Mouse (Mus musculus) retina, postnatal 7 days (tissue): ENCODE data around the gene Eng.

Experiments
- DNase-seq: peaks from one replicate; pipeline ENCODE4 v3.0.0-alpha.2; 2012; ENCODE audit warnings: low read depth, low spot score

Eng gene

DNA sequence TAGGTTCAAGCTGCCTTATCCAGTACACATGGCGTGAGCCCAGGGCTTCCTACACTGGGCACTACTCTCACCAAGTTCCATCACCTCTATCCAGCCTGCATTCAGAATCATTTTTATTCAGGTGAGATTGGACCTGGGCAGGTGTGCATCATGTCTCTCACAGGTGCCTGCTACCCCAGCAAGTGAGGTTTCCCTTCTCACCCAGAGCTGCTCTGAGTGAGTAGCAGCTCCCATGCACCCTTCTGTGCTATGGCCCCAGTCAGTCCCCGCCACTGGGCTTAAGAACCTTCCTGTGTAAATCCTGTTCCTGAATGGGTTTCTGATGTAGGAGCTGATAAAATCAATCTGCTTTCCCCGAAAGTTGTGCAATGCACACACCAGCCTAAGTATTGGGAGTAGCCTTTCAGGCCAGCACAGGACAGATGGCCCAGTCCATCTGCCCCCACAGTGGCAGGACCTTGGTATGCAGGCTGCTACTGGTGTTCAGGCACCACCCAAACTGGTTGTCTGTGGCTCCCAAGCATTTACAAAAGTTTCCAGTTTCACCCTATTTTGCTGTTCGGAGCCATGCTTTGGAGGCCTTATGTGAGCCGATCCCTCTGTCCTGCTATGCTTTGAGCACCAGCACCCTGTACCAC is 22.2 kb upstream of the Eng start:
- DNase-seq: no peak

DNA sequence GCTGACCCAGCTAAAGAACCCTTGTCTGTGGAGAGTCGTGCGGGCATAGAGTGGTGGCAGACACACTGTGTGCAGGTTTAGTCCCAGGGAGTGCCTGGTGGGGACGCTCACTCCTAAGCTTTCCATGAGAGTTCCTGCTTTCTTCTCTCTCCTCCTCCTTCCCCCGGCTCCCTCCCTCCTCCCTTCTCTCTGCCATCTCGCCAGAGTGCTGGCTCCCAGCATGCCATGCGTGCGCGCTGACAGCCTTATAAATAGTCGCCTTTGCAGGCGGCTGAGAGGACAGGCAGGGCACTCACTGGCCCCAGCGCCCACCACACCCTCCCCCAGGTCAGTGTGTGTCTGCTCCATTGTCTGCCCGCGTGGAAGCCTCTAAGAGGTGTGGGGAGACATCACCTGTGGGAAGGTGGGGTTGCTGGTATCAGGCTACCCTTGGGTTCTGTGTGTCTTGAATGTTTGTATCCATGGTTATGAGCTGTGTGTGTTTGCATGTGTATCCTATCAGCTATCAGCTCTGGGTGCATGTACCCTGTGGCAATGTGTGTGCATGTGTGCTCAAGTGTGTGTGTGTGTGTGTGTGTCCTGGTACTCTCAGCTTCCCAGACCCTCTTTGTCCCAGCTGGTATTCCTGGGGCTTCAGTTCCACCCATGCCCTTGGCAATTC is 21.1 kb upstream of the Eng start:
- DNase-seq: no peak

- DNase-seq: no peak
Measured at GRCm38 (mm10) chr2:32625873-32626694, 20.3 kb upstream of the Eng start.

- no peak for DNase-seq
Measured at GRCm38 (mm10) chr2:32627266-32628043, 18.9 kb upstream of the Eng start.

DNA sequence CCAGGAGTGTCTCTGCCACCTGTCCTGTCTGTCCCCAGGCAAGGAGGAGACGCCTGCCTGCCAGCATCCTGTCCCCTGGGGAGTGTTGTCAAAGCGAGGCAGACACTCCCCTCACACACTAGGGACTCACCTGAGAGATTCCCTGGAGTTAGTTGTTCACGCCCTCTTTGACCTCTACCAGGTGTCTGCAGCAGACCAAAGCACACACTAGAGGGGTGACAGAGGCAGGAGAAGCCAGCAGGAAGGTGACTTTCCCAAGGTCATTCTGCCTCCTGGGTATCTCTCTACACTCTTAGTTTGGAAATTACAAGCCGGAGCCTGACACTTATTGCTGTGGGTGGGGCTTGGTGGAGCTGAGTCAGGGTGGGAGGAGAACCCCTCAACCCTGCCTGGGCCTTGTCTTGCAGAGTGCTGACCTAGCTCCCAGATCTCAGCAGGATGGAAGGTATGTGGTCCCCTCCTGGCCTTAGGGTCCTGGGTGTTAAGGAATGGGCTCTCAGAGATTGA is 18.3 kb upstream of the Eng start:
- DNase-seq: no peak

GRCm38 (mm10) chr2:32628729-32629128 is 17.7 kb upstream of the Eng start:
- no peak for DNase-seq

DNA sequence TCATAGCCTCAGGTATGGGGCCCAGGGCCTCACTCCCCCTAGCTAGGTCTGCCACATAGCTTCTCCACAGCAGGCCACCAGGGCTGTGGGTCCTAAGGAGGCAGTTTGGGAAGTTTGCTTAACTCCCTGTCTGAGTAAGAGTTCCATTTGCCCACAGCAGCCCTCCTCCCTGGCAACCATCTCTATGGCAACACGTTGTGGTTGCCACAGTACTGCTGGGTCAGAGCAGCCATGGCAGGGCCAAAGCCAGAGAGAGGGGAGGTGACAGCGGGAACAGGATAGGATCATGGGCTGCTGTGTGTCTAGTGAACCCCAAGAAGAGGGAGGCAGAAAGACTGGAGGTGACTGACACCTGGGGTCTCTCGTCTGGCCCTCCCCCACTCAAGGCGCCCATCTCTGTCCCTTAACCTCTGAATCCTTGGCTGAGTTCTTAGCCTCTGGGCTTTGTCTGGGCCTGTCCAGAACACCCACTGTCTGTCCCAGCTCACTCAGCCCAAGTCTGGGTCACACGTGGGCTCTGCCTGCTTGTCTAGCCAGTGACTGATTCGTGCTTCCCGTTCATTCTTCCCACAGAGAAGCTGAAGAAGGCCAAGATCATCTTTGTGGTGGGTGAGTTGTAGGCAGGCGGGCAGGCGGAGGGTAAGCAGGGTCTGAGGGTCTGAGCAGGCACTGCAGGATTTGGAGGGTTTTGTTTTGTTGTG is 17.0 kb upstream of the Eng start:
- DNase-seq: no peak

- no peak for DNase-seq
Measured at GRCm38 (mm10) chr2:32630036-32630435, 16.4 kb upstream of the Eng start.

GRCm38 (mm10) chr2:32631046-32631445 is 15.3 kb upstream of the Eng start:
- DNase-seq: no peak

DNA sequence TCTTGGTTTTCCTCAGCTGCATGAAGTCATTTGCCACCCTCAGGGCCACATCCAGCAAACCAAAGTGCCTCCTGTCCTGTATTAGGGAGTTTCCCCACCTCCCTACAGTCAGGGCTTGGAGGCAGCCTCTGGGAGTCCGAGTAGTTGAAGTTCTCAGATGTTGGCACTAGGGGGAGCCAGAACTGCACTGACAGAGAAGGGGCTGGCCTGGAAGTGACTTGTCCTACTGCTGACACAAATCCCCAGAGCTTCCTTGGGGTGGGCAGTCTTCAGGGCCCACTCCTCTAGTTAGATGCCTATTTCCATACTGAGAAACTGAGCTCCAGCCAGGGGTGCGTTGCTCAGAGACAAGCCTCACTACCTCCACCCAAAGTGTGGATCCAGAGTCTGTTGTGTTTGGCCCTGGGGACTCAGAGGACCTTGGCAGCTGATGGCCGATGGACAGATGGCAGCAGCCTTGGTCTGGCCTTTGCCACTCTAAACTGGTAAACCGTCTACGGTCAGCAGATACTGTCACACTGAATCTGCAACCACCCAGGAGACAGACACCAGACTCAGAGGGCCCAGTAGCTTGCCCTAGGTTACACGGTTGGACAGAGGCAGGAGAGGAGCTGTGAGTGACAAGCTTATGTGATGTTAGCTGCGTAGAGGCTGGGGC is 14.5 kb upstream of the Eng start:
- DNase-seq: peak; percentile 79

DNA sequence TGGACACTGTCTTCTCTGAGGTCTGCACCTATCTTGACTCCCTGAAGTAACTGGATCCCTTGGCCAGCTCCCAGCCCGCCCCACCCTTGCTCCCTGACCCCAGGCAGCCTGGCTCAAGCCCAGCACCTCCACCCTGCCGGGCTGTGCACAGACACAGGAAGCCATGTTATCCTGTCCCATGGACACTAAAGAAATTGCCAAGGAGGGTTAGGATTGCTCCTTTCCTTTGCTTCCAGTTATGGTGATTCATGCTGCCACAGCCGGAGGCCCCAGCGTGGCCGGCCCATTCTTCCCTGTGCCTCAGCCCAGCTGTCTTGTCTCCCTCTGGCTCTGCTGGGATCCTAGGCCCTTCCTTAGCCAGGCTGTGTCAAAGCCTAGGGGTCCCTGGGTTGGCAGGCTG is 12.7 kb upstream of the Eng start:
- no peak for DNase-seq

DNA sequence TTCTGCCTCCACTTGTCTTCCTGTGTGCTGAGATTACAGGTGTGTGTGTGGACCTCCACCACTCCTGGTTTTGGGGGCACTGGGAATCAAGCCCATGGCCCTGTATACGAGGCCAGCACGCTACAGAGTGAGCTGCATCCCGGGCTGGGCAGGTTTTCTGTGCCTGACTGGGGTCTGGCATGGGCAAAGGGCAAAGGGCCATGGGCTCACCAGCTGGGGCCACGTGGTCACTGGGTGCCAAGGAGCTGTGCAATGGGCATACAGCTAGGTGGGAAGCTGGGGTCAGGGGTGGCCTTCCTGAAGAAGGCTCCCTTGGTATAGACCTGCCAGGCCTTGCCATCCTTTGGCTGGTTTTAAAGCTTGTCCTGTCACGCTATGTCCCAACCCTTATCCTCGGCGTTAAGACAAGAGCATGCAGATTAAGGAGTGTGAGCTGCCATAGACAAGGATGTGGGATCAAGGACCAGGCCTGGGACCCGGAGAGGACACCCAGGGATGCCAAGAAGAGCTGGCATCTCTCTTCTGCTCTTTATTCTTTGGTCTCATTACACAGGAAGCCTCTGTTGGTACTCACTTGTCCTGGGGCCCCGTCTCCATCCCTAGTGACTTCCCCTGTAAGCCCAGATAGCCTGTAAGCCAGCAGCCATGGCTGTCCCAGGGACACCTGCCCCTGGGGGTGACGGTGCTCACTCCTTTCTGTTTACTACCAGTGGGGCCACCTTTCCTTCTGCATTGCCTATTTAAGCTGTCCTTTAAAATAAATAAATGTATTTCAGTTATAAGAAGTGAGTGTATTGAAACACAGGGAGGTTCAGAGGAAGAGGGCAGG is 11.9 kb upstream of the Eng start:
- no peak for DNase-seq

GRCm38 (mm10) chr2:32636617-32637016 is 9.8 kb upstream of the Eng start:
- no peak for DNase-seq

DNA sequence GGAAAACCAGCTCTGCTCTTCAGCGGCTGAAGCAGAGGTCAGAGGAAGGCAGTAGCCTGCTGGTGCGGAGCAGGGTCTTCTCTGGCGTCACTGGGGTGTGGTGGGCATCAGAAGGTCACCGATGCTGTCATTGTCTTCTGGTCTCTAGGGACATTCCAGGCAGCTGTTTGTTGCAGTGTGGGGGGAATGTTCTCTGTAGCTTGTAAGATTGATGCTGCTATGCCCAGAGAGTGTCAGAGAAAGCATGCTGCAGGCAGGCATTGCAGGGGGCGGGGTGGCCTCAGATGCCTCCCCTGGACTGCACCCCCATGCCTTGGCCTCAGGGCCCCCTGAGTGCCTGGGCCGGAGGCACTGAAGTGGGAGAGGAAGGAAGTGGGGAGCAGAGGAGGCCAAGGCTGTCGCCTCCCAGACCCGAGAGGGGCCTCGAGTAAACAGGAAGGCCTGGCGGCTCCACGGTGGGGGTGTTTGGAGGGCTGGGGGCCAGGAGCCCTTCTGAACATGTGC is 8.6 kb upstream of the Eng start:
- DNase-seq: no peak

DNA sequence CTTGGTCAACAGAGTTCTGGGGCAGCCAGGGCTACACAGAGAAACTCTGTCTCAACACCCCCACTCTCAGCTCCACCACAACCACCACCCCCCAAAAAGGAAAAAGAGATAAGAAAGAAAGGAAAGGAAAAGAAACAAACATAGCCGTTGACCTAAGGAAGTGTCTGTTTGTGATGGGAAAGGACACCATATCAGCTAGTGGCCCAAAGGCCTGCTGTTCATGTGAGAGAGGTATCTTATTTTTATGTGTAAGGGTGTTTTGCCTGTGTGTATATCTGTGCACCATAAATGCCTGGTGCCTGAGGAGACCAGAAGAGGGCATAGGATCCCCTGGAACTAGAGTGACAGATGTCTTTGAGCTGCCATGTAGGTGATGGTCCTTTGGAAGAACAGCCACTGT is 6.8 kb upstream of the Eng start:
- DNase-seq: no peak

DNA sequence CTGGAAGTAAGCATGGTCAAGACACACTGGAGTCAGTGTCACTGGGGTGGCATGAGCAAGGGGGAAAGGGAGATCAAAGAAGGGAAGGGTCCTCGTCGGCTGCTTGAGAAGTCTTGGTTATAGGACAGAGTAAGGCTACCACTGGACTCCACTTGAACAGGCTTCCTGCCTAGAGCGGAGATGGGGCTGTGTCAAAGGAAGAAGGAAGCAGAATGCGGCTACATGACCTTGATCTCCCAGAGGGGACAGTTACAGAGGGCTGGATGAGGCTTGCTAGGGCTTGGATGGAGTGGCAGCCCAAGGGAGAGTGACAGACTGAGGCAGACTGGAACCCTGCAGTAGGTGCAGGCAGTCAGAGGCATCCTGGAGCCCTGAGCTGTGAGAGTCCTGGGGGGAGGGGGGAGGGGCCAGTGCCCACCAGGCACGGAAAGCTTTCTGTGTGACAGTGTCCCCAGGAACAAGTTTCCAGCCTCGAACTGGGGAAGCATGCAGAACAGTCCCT is 5.8 kb upstream of the Eng start:
- DNase-seq: no peak

- no peak for DNase-seq
Measured at GRCm38 (mm10) chr2:32641810-32642209, 4.6 kb upstream of the Eng start.

DNA sequence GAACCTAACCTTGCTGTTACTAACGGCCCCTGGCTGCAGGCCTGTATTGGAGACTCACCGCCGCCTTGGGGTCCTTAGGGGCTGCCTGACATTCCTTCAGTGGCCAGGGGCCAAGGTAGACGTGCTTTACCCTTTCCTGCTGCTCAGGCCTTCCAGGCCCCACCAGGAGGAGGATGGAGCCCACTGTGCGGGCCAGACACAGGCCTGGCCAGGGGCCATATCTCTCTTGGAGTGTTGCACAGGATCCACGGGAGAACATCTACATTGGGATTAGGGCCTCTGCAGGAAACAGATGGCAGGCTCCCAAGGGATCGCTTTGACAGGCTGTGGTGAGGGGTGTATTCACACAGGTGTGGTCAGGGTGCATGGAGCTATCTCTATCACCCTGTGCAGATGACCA is 3.6 kb upstream of the Eng start:
- no peak for DNase-seq

DNA sequence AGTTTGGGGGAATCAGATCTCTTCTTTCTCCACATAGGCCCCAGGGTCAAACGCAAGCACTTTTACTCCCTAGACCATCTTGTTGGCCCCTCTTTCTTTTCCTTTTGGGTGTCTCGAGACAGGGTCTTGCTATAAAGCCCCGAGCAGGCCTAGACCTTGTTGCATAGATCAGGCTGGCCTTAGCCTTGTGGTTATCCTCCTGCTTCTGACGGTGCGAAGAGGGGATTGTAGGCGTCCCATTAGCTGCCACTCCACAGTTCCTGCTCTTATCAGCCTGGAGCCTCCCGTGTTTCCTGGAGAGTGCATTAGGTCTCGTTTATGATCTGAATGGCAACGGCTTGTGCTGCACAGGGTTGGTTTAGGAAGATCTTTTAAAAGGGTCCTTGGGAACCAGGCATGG is 2.3 kb upstream of the Eng start:
- no peak for DNase-seq
